Mouse (Mus musculus) limb, embryonic 13.5 days (tissue): ENCODE measurements at regions not wholly inside any gene's neighbourhood (a gene's known extent, or its start where the extent isn't known, plus 50 kb on each side); places are given as distances from the start of the nearest gene placed in this dataset.

Source experiments
- ATAC-seq: fragments of 200-750 bp; cut with Nextera tagmentation; 2 replicates; pipeline ENCODE4 v1.8.0; 2017; ENCODE audit warnings: low read depth, moderate number of reproducible peaks, moderate TSS enrichment; ENCODE audit not compliant: low FRiP score
- H3K27ac ChIP-seq: fragments of 300-500 bp; sonication (generic); 2 replicates; pipeline ENCODE4 v1.5.1; 2015; ENCODE audit warnings: inconsistent platforms, mild to moderate bottlenecking, moderate library complexity
- H3K27me3 ChIP-seq: fragments of 300-500 bp; sonication (generic); 2 replicates; pipeline ENCODE4 v1.6.1; 2015; ENCODE audit warnings: mild to moderate bottlenecking, inconsistent platforms
- H3K36me3 ChIP-seq: fragments of 300-500 bp; sonication (generic); 2 replicates; pipeline ENCODE4 v1.6.1; 2015; ENCODE audit warnings: inconsistent platforms, mild to moderate bottlenecking, moderate library complexity
- H3K4me1 ChIP-seq: fragments of 300-500 bp; sonication (generic); 2 replicates; pipeline ENCODE4 v1.6.1; 2015; ENCODE audit warnings: inconsistent platforms
- H3K4me2 ChIP-seq: fragments of 300-500 bp; sonication (generic); replicated peaks from 2 replicates; pipeline ENCODE4 v1.6.1; 2015; ENCODE audit warnings: inconsistent platforms, mild to moderate bottlenecking, moderate library complexity
- H3K4me3 ChIP-seq: fragments of 300-500 bp; sonication (generic); 2 replicates; pipeline ENCODE4 v1.5.1; 2015; ENCODE audit warnings: moderate library complexity, mild to moderate bottlenecking, inconsistent platforms
- H3K9ac ChIP-seq: fragments of 300-500 bp; sonication (generic); 2 replicates; pipeline ENCODE4 v1.6.1; 2015; ENCODE audit warnings: mild to moderate bottlenecking, inconsistent platforms
- H3K9me3 ChIP-seq: fragments of 300-500 bp; sonication (generic); 2 replicates; pipeline ENCODE4 v1.6.1; 2016; ENCODE audit warnings: inconsistent platforms
- WGBS: fragments of 180-500 bp; shearing (Covaris S2); methylation state at CpG from one replicate; pipeline ENCODE4 v1.1.7; 2015; 5-methylcytosine and 5-hydroxymethylcytosine counted together

DNA sequence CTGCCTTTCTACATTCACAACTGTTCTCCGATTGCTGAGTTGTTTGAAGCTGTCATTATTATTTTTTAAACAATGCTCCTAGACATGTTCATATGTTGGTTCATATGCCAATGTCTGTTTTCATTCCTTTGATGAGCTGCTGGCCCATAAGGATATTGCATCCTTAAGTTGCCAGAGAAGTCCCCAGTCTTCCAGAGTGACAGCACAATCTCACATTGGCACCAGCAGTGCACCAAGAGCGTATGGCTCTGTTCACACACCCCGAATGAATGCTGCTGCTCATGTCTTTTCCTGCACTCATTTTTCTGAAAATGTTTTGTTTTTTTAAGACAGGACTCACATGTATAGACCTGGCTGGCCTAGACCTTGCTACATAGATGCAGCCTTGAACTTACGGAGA, 124.4 kb upstream of the Ccnd2 start:
- no peak for ATAC-seq
- 96% methylated on average over 4 of the region's 4 CpGs for WGBS
- Histone ChIP-seq H3K36me3 (no peaks in the 10 kb centered on the region), H3K27ac (no peak overlapping the region), H3K27me3 (no peaks in the 10 kb centered on the region), H3K4me2 (no peak overlapping the region), H3K4me1 (no peaks in the 10 kb centered on the region), H3K9ac (no peak overlapping the region), H3K4me3 (no peak overlapping the region), H3K9me3 (peaks cover 10% of the 10 kb centered on the region)

DNA sequence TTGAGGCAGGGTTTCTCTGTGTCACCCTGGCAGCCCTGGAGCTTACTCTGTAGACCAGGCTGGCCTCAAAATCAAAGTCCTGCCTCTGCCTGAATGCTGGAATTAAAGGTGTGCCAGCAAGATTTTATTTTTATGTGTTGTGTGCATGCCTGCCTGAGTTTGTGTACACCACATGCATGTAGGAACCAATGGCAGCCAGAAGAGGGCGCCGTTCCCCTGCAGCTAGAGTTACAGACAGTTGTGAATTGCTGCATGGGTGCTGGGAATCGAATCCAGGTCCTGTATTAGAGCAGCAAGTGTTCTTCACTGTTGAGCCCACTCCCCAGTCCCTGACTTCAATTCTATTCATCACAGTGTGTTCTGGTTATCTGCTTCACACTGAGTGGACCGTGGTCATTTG, 126.4 kb upstream of the Ccnd2 start:
- H3K9ac ChIP-seq = no peak overlapping the region
- no peak for ATAC-seq
- peaks cover 12% of the 10 kb centered on the region for H3K4me1 ChIP-seq
- 82% methylated on average over 4 of the region's 4 CpGs for WGBS
- H3K9me3 ChIP-seq = peaks cover 4% of the 10 kb centered on the region
- no peak overlapping the region for H3K27ac ChIP-seq
- no peak overlapping the region for H3K4me3 ChIP-seq
- H3K4me2 ChIP-seq = no peak overlapping the region
- H3K27me3 ChIP-seq = no peaks in the 10 kb centered on the region
- no peaks in the 10 kb centered on the region for H3K36me3 ChIP-seq

DNA sequence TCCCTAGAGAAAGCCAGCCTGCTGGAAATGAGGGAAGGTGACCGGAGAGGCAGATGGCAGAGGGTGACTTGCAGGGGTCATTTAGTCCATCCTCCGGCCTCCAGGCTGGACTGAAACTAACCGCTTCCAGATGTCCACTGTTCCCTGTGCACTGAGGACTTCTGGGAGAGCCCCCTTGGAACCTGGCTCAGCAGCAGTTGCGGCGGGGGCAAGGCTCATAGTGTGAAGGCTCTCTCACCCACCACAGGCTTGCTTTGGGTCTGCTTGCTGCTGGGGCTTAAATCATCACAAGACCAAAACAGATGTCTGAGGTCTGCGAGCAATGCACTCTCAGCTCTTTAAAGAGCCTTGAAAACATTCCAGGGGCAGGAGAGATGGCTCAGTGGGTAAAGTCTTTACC, 132.2 kb upstream of the Ccnd2 start:
- Histone ChIP-seq H3K4me1 (peaks cover 42% of the 10 kb centered on the region), H3K4me2 (no peak overlapping the region), H3K9me3 (no peaks in the 10 kb centered on the region), H3K27ac (no peak overlapping the region), H3K4me3 (no peak overlapping the region), H3K36me3 (no peaks in the 10 kb centered on the region), H3K27me3 (no peaks in the 10 kb centered on the region), H3K9ac (no peak overlapping the region)
- ATAC-seq = 0 out of 2 replicates have a peak, but pooled peaks have one; percentile 26
- 11% methylated on average over 6 of the region's 6 CpGs for WGBS

DNA sequence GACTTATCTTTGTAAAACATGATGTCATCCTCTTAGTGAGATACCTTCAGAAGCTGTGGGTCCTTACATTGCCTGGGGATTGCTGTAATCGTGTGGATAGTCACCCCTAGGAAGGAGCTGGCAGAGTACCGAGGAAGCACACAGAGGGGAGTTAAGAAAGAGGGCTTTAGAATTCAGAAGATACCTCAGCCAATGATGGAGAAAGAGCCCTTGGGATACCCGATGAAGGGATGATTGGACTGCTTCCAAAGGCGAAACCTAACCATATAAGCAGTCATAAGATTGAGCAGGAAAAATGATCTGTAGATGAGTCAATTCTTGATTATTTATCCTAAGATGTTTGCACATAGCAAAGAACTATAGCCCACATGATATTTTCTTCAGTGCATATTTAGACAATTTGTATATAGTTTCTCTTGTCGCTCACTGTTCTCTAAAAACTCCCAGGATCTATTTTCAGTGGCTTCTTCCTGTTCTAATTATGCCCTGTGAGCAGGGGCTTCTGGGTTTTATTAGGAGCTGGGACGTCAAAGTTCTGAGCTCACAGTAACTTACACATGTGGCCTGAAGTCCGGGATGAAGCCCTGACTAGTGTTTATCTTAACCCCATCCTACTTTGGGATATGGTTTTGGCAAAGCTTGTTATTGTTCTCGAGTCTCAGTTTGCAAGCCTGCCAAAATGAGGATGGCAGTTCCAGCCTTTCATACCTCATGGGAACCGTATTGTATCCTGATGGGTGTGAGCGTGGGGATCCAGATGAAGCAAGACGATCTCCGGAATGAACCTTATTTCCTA, 134.9 kb upstream of the Ccnd2 start:
- Histone ChIP-seq H3K9ac (no peak overlapping the region), H3K4me3 (no peak overlapping the region), H3K4me1 (peaks cover 44% of the 10 kb centered on the region), H3K36me3 (no peaks in the 10 kb centered on the region), H3K27me3 (no peaks in the 10 kb centered on the region), H3K4me2 (no peak overlapping the region), H3K27ac (no peak overlapping the region), H3K9me3 (no peaks in the 10 kb centered on the region)
- WGBS = 56% methylated on average over 12 of the region's 12 CpGs
- no peak for ATAC-seq

DNA sequence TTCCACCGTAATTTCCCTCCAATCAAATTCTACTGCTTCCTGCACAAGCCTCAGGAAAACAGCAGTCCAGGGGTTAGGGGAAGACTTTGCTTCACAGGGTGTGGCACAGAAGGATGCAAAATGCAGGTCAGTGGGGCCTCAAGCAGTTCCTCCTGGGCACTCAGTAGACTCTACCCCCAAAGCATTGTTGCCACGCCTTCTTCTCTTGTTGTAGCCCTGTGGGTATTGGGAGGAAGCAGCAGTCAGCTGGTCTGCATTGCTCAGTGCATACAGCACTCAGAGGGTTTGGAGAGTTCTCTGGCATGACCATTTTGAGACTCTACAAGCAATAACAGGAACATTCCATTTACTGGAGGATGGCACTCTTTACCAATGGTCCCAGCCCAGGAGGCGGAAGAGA, 137.0 kb upstream of the Ccnd2 start:
- no peak overlapping the region for H3K4me3 ChIP-seq
- H3K27me3 ChIP-seq = no peaks in the 10 kb centered on the region
- no peak overlapping the region for H3K4me2 ChIP-seq
- no peak for ATAC-seq
- H3K36me3 ChIP-seq = no peaks in the 10 kb centered on the region
- no peaks in the 10 kb centered on the region for H3K9me3 ChIP-seq
- peaks cover 27% of the 10 kb centered on the region for H3K4me1 ChIP-seq
- WGBS = 84% methylated on average over 3 of the region's 3 CpGs
- H3K27ac ChIP-seq = no peak overlapping the region
- no peak overlapping the region for H3K9ac ChIP-seq

DNA sequence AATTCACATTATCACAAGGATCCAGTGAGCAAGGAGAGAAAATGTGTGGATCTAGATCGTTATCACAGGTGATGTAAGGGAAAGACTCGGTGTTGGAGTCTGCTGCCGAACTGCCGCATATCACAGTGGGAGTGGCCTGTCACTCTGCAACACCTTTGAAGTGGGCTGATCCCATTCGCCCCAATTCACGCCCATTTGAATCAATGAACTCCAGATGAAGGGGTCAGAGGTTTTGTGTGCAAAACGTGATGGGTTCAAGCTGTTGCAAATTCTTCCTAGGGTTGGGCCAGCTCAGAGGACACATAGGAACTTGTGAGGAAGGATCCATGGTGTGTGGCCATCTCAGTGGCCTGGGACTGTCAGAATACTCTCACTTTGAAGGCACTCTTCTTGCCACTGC, 139.9 kb upstream of the Ccnd2 start:
- Histone ChIP-seq H3K4me2 (no peak overlapping the region), H3K27ac (no peak overlapping the region), H3K9ac (no peak overlapping the region), H3K27me3 (no peaks in the 10 kb centered on the region), H3K36me3 (no peaks in the 10 kb centered on the region), H3K4me1 (0 out of 2 replicates have a peak, but pooled peaks cover 10% of the 10 kb centered on the region), H3K9me3 (no peaks in the 10 kb centered on the region), H3K4me3 (no peak overlapping the region)
- no peak for ATAC-seq
- WGBS = 20% methylated on average over 7 of the region's 7 CpGs

DNA sequence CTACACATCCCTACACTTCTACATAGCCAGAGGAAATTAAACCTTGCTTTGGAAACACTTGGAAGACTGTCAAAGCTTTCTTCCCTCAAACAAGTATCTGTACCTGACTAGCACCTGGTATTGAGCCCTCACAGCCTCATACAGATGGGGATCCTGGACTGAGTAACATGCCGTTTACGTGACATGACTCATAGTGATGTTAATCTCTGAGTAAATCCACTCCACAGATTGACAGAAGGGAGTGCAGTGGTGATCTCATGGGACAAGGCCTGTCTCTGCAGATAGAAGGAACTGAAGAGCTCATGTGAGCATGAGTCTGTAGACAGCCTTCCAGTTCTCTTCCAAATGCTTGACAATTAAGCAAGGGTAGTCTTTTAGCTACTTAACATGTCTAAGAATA, 141.8 kb upstream of the Ccnd2 start:
- WGBS = 81% methylated on average over 2 of the region's 2 CpGs
- Histone ChIP-seq H3K4me3 (no peak overlapping the region), H3K27me3 (no peaks in the 10 kb centered on the region), H3K9me3 (no peaks in the 10 kb centered on the region), H3K9ac (no peak overlapping the region), H3K4me1 (0 out of 2 replicates have a peak, but pooled peaks cover 5% of the 10 kb centered on the region), H3K27ac (no peak overlapping the region), H3K4me2 (no peak overlapping the region), H3K36me3 (no peaks in the 10 kb centered on the region)
- no peak for ATAC-seq

DNA sequence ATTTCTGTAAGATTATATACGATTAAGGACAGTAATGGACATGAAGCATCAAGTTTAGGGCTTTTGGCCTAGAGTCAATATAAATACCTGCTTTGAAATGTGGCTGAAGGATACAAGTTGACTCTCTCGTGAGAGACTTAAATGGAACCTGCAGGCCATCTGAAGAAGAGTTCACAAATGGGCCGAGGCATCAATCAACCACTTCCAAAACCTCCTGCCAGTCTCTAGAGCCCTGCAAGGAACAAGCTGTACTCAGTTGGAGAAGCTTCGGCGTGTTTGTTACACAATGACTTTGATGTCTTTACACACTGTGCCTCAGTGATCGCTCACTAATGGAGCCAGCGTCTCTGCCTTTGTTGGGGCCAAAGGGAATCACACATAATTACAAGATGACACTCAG, 146.1 kb upstream of the Ccnd2 start:
- 69% methylated on average over 7 of the region's 7 CpGs for WGBS
- Histone ChIP-seq H3K4me2 (no peak overlapping the region), H3K36me3 (no peaks in the 10 kb centered on the region), H3K4me1 (no peaks in the 10 kb centered on the region), H3K4me3 (no peak overlapping the region), H3K27me3 (no peaks in the 10 kb centered on the region), H3K27ac (no peak overlapping the region), H3K9me3 (no peaks in the 10 kb centered on the region), H3K9ac (no peak overlapping the region)
- ATAC-seq = no peak

DNA sequence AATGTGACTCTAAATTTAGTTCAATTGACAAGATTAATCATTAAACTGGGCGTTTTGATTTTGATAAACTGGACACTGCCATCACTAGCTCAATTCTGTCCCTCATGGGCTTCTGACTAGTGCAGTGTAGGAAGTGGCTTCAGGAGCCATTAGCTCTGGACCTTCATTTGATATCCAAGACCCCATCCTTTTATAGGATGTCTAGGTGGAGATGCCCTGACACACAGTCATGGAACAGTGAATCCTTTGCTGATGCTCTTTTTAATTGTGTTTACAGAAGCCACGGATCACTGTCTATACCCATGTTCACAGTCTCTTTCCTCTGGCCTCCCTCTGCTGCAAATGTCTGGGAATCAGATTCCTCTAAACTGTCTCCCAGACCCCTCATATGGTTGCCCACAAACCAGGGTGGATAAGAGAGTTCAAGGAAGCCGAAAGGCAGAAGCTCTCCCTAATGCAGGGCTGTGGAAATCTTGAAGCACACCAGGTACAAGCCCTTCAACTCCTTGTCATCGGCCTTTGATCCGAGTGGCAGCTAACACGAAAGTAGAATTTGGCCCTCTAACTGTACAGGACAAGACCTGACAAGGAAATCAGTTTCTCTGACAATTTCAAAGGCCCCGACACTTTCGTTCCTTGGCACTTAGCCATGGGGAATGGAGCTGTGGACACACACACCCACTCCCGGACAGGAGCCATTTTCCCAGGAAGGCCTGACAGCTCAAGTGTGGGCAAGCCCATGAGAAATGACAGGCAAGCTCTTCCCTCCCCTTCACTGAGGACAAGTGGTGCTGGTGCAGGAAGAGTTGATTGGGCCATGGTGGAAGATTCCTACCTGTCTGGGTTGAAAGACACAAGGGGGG, 135.2 kb upstream of the Parp11 start:
- 83% methylated on average over 9 of the region's 9 CpGs for WGBS
- Histone ChIP-seq H3K9me3 (no peaks in the 10 kb centered on the region), H3K9ac (no peak overlapping the region), H3K27ac (no peak overlapping the region), H3K36me3 (no peaks in the 10 kb centered on the region), H3K4me1 (no peaks in the 10 kb centered on the region), H3K4me2 (no peak overlapping the region), H3K27me3 (no peaks in the 10 kb centered on the region), H3K4me3 (no peak overlapping the region)
- ATAC-seq = no peak

DNA sequence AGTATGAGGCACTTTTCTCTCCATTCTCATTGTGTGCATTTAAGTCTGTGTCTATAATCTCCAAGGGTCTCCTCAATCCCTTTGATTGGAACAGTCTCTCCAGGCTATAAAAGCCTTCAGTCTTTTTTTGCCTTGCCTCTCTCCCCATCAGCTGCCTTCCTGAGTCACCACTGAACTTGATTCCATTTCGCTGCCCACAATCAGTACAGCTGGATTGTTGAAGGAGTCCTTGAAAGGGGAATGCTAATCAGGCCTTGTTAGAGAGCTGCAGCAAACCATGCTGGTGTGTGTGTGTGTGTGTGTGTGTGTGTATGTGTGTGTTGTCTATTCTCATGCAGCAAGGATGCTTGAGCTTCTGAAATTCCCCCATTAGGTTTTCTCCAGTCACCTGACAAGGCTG, 129.3 kb upstream of the Parp11 start:
- Histone ChIP-seq H3K4me1 (no peaks in the 10 kb centered on the region), H3K27me3 (no peaks in the 10 kb centered on the region), H3K9me3 (no peaks in the 10 kb centered on the region), H3K4me2 (no peak overlapping the region), H3K4me3 (no peak overlapping the region), H3K9ac (no peak overlapping the region), H3K27ac (no peak overlapping the region), H3K36me3 (no peaks in the 10 kb centered on the region)
- no peak for ATAC-seq
- 38% methylated on average over 1 of the region's 1 CpGs for WGBS

DNA sequence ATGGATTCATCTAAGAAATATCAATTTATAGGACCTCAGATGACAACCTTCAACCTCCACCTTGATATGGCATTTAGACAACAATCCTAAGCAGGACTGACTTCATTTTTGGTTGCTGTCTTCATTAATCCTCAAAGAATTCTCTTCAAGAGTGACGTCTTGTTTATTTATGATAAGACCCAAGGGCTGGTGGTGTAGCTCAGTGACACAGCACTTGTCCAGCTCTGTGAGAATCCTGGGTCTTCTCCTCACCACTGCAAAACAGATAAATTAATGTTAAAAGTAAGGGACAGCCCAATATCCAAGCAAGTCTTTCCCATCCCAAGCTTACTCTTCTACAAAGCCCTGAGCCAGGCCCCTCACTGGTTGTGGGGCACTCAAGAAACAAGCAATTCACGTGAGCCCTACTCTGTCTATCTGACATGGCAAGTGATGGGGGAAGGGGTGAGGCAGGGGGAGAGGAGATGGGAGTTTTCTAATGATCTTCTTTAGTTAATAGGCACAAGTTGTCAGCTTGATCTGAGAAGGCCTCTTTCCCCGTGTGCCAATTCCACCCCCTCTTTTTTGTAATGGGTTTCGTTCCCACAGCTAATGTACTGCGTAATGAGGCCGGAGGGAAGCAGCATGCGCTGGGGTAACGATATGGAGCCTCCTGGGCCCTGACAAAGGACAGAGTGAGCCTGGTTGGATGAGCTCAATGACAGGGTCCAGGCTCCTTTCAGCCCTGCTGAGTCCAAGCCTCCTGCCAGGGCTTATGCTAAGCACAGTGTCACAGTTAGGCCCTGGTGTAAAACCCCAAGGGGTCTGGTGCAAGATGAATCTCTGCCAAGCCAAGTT, 127.7 kb upstream of the Parp11 start:
- Histone ChIP-seq H3K36me3 (no peaks in the 10 kb centered on the region), H3K27ac (no peak overlapping the region), H3K4me3 (no peak overlapping the region), H3K9ac (no peak overlapping the region), H3K27me3 (no peaks in the 10 kb centered on the region), H3K4me2 (no peak overlapping the region), H3K4me1 (no peaks in the 10 kb centered on the region), H3K9me3 (no peaks in the 10 kb centered on the region)
- 74% methylated on average over 8 of the region's 8 CpGs for WGBS
- no peak for ATAC-seq

DNA sequence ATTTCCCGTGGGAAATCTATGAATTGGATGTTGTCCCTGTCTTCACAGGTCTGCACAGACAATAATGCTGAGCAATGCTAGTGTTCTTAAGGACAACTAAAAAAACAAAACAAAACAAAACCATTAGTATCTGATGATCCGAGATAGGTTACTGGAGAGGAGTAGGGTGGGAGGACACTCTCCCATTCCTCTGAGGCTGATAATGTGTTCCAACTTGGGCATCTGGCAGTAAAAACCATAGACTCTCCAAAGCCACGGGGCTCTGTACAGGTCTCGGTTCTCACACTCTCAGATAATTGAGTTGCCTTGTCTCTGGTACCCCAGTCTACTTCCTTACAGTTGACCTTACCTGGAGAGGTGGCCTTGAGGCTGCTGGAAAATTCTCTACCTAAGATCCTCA, 126.0 kb upstream of the Parp11 start:
- H3K27me3 ChIP-seq = no peaks in the 10 kb centered on the region
- H3K36me3 ChIP-seq = no peaks in the 10 kb centered on the region
- H3K4me1 ChIP-seq = peaks cover 15% of the 10 kb centered on the region
- WGBS = 82% methylated on average over 4 of the region's 4 CpGs
- no peak for ATAC-seq
- H3K4me3 ChIP-seq = no peak overlapping the region
- no peak overlapping the region for H3K4me2 ChIP-seq
- no peak overlapping the region for H3K27ac ChIP-seq
- H3K9ac ChIP-seq = no peak overlapping the region
- H3K9me3 ChIP-seq = no peaks in the 10 kb centered on the region
